Mouse (Mus musculus) cerebellum, postnatal 36 days (tissue): ENCODE data around the gene Mef2c.
A peak's percentile ranks its signal among the peaks of the same experiment; 100 is the strongest.

Source experiments
- DNase-seq, 2 experiments: peaks; one replicate each; pipeline ENCODE4 v3.0.0; 2021 to 2022; ENCODE audit warnings: mixed read lengths in 2 of 2

Mef2c gene

GRCm38 (mm10) chr13:83573855-83574583, 70.2 kb downstream of the Mef2c start:
- DNase-seq = no peak

GRCm38 (mm10) chr13:83574866-83575265, 71.0 kb downstream of the Mef2c start:
- no peak for DNase-seq

DNA sequence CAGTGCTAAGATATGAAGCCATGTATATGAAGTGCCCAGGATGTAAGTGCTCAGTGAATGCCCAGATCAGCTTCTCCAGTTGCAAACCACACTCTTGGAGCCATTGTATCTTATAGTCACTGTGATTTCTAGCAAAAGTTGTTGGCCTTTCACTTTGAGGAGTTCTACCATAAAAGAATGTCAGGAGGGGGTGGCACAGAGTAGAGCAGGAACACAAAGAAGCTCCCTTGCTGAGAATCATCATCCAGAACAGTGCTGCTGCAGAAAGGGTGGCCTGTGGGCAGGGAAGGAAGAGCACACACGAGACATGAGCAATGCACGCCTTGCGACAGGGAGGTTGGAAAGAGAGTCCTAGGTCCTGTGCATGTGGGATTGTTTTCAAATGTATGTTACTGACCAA, 75.6 kb downstream of the Mef2c start:
- DNase-seq = no peak

GRCm38 (mm10) chr13:83580856-83581255, 77.0 kb downstream of the Mef2c start:
- DNase-seq = no peak

GRCm38 (mm10) chr13:83582564-83582963, 78.7 kb downstream of the Mef2c start:
- no peak for DNase-seq

GRCm38 (mm10) chr13:83583881-83584280, 80.0 kb downstream of the Mef2c start:
- DNase-seq = no peak

GRCm38 (mm10) chr13:83585359-83585758, 81.5 kb downstream of the Mef2c start:
- DNase-seq = no peak

GRCm38 (mm10) chr13:83588186-83588585, 84.4 kb downstream of the Mef2c start:
- DNase-seq = no peak

GRCm38 (mm10) chr13:83590886-83591285, 87.1 kb downstream of the Mef2c start:
- no peak for DNase-seq

- no peak for DNase-seq
Measured at GRCm38 (mm10) chr13:83595429-83595828, 91.6 kb downstream of the Mef2c start.

DNA sequence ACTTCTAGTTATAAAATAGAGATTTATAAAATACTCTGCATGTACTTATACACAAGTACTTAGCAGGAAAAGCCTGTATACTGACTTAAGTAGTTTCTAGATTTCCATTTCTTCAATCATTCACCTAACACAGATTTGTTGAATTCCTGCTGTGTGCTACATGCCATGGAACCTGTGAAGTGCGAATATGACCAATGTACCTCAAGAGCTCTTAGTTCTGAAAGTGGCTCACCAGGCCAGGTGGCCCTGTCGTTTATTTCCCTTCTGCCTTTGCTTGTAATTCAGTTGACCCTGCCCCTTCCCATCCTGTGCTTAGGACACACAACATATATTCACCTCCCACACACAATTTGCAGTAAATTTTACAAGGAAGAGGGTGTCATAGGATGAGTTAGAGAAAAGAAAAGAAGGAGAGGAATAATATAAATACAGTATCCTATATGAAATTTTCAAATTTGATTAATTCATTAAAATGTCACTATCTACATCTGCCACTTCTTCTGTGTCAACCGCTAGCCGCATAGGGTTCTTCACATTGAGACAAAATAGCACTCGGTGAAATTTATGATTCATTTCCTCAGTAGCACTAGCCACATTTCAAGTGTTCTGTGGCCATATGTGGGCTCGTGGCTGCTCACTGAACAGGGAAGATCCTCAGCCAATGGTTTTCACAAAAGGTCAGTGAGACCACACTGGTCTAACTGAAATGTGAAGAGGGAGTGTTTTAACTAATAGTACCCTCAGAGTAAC, 93.3 kb downstream of the Mef2c start:
- DNase-seq = no peak

- DNase-seq = no peak
Measured at GRCm38 (mm10) chr13:83597739-83598210, 93.9 kb downstream of the Mef2c start.

- no peak for DNase-seq
Measured at GRCm38 (mm10) chr13:83600301-83600700, 96.5 kb downstream of the Mef2c start.

- DNase-seq = no peak
Measured at GRCm38 (mm10) chr13:83601741-83602140, 97.9 kb downstream of the Mef2c start.

GRCm38 (mm10) chr13:83603373-83604265, 99.8 kb downstream of the Mef2c start:
- peak; percentile 6 to 37 for DNase-seq

- DNase-seq = peak; percentile 21 to 30
Measured at GRCm38 (mm10) chr13:83604320-83604719, 100.5 kb downstream of the Mef2c start.

- peak in 1 of 2 experiments; percentile 12 for DNase-seq
Measured at GRCm38 (mm10) chr13:83604785-83605184, 101.0 kb downstream of the Mef2c start.

DNA sequence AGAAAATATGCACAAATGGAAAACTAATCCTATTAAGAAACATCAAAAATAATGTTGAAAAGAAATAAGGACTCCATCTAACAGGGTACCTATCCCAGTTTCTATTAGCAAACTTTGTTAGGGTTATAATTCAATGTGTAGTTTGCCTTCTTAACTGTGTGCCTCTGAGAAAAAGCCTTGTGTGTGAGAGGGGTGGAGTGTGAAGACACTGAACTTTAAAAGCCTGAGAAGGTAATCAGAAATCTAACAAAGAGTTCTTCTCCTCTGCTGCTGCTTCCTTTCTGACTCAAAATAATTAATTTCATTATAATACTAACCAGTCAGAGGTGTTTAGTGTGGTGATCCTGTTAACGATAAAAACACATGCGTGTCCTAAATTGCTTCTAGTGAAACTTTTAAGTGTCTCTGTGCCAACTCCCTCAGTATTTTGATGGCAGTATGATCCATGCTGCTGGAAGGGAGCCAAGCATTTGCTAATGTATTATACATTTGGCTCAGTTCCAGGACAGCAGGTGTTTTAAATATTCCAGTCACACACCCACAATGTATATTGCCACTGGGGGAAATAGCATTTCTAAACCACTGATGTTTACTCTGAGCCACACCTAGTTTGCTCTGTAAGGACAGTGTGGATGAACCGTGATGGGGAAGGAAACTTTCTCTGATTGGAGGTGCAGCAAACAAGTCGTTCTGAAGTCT, 104.2 kb downstream of the Mef2c start:
- DNase-seq = no peak

DNA sequence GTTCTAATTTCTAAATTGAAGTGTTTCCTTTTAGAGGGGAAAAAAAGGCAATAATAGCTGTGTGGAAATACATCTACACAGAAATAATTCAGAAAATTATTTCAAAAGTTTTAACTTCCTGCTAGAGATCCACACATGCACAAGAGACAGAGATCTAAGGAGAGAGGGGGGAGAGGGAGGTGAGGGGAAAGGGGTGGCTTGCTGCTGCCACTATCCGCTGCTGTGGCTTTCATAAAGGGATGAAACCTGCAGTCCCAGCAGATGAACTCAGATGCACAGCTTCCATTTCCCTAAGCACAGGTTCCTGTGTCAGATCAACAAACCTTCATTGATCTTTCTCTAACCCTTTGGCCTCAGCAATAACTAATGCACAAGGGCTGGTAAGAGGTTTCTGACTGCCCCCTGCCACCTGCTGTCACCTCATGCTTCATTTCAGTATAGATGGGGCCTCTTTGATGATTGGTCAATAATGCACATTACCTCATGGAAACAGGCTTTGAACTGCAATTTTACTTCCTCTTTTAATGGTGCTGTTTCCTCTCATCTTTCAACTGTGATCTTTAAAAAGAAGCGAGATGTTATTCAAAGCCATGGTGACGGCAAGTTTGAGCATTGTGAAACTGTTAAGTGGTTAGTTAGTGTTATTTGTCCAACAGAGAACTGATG, 105.2 kb downstream of the Mef2c start:
- no peak for DNase-seq

DNA sequence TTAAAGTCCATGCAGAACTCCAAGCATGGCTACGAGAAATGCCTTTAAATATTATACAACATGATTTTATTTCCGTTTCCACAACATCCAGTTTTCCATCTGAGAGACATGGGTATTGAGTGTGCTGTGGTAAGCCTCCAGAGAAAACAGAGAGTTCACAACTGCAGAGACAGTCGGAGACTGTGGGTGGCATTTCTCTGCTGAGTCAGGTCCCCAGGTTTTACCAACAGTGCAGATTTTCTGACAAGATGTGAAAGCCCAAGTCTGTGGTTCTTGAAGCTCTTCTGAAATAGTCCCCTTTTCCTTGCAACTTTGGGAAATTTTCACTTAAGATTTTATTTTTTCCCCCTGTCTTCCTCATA, 105.7 kb downstream of the Mef2c start:
- DNase-seq = no peak

DNA sequence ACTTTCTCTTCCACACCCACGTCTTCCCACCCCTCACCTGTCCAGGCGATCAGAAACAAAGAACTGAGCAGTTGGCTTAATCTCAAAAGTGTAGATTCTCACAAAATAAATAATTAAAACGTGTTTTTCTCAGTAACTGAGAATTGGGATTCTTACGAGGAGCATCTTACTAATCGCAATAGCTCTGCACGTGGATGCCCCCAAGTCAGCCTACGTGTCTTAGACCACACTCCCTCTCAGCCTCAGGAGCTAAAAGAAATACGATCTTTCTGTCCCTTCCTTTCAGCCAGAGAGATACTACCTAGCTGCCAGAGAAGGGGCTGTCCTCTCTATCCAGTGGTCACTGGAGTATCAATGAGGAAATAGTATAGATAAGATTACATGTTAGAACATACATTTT, 106.3 kb downstream of the Mef2c start:
- no peak for DNase-seq

DNA sequence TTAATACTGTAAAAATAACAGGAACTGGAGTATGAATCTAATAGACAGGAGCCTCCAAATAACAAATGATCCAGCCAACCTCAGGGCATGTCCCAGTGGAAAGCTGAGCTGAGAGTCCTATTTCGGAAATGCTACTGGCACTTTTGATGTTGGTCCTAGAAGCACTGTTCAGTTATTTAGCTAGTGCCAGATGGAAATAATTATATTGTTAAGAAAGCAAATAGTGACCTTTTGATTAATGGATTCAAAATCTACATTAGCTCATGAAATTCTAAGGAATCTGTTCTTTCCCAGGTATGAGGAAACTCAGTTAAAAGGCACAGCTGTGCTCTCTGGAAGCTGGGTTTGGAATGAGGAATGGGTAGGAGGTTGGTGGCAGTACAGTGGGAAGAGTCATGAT, 108.4 kb downstream of the Mef2c start:
- no peak for DNase-seq
